Mouse (Mus musculus) T-helper 17 cell (primary cell): ENCODE data around the gene Dad1.

Source experiments
- in situ Hi-C, 2 experiments: fragments of 300-600 bp; cut with MboI, MseI; formaldehyde crosslinking; loops; 1 replicate in 1 of 2; 2 replicates in 1 of 2; pipeline ENCODE4 v1.15.1; 2025; ENCODE audit warnings: high pct_unique_total_duplicates in 2 of 2

Gene Dad1

DNA sequence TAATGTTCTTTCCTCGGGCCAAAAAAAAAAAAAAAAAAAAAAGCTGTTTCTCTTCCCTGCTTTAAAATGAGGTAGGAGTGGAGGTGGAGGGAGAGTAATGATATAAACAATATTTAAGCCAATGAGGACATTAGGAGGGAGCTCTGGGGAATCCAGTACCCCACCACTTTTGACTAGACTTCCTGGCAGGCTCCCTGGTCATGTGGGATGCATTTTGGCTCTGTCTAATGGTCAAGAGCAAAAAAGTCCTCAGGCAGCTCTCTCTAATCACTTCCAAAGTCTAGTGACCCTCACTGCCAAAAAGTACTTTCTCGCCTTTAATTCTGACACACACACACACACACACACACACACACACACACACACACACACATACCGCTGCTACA, 61.4 kb downstream of the Dad1 start:
- in situ Hi-C loops = loop anchor here in 1 of 2 experiments (25.0 kb wide), 1 partner anchor 655 kb away; no protein-coding TSS in a partner anchor

DNA sequence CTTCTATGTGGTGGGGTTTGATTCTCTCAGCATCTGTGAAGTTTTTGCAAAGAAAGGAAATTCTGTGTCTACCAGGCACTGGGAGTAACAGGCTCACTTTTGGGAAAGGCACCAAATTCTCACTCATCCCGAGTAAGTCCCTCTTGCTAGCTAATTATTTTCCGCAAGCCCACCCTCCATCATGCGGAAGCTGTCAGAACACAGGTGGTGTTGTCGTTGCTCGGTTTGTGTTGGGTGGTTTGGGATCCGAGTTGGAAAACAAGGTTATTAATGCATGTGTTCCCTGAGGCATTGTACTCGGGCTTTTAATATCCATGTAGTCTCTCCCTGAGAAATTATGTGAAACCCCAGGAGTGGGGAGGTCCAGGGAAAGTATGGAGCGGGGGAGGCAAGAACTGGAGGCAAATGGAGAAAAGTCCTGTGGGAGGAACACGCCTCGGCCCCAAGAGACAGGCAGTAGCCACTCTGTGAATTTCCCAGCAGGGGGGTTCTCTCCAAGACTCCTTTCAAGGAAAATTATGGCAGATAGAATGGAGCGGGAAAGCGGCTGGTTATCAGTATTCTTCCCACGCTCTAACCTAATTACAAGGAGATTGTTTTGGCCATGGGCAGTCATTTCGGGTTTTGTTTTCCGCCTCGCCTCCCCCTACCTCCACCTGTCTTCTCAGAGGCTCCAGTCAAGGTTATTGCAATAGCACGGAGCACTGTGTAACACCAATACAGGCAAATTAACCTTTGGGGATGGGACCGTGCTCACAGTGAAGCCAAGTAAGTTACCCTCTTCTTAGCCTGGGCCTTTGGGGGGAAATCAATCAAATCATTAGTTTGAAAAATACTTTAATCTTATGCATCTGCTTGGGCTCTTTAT, 62.1 kb downstream of the Dad1 start:
- in situ Hi-C loops = loop anchor here in 1 of 2 experiments (25.0 kb wide), 1 partner anchor 655 kb away; no protein-coding TSS in a partner anchor

DNA sequence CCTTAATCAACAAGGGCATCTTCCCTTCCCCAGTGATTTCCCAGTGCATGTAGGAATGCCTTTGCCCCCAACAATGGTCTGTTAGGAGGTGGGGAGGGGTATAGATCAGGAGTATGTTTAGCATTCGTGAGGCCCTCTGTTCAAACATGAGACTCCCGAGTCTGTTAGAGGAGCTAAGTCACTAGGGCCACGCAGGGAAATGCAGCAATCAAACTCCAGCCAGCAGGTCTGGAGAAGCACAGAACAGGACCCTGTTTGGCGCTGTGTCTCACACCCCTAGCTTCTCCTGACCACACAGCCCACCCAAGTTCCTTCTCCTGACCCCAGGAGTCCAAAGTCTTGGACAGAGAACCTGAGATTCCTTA, 62.9 kb downstream of the Dad1 start:
- in situ Hi-C loops = loop anchor here in 1 of 2 experiments (25.0 kb wide), 1 partner anchor 654 kb away; no protein-coding TSS in a partner anchor

- in situ Hi-C loops = loop anchor here in 1 of 2 experiments (25.0 kb wide), 1 partner anchor 653 kb away; no protein-coding TSS in a partner anchor
Observed at GRCm38 (mm10) chr14:54190305-54191025, 63.4 kb downstream of the Dad1 start.

- in situ Hi-C loops = loop anchor here in 1 of 2 experiments (25.0 kb wide), 1 partner anchor 652 kb away; no protein-coding TSS in a partner anchor
Observed at GRCm38 (mm10) chr14:54189255-54189654, 64.6 kb downstream of the Dad1 start.

- in situ Hi-C loops = loop anchor here in 1 of 2 experiments (25.0 kb wide), 1 partner anchor 650 kb away; no protein-coding TSS in a partner anchor
Observed at GRCm38 (mm10) chr14:54187211-54187610, 66.7 kb downstream of the Dad1 start.
